In genomic region chr13:97782063-97782462, GRCm38 (mm10) we compare ENCODE assay signal across 30 mouse cellular contexts. TPM values are rescaled to one million over a fixed set of nuclear protein-coding genes. Genes with fewer than 3 reads are reported as not detected.
DNase-seq lines count a peak whose midpoint lies in the region; ATAC-seq and TF ChIP-seq lines count a peak whose summit lies in the region.
"Had no signal": no experiment of that assay in that cellular context is flagged by ENCODE, and none has a peak within 500 bp of the region (broad histone marks: within the 10 kb centered on the region; RNA-seq: fewer than 3 reads in every experiment).

No protein-coding gene starts in this region.

- no peaks in the 10 kb centered on the region for H3K27me3 ChIP-seq in embryonic facial prominence, embryonic 13.5 days
- no peaks in the 10 kb centered on the region for H3K27me3 ChIP-seq in embryonic facial prominence, embryonic 10.5 days (replicated peaks; ENCODE audit: low read depth, poor library complexity, severe bottlenecking)
- no peaks in the 10 kb centered on the region for H3K27me3 ChIP-seq in liver, postnatal 0 days (ENCODE audit: insufficient read depth, low read length)
- no peaks in the 10 kb centered on the region for H3K27me3 ChIP-seq in liver, embryonic 15.5 days
- no peaks in the 10 kb centered on the region for H3K27me3 ChIP-seq in forebrain, embryonic 10.5 days (ENCODE audit: poor library complexity, severe bottlenecking)
- H3K27me3 ChIP-seq: CH12.LX; forebrain, embryonic 15.5 days; heart, embryonic 12.5 days; hindbrain, embryonic 12.5 days; intestine, embryonic 15.5 days; midbrain, embryonic 15.5 days; stomach, embryonic 15.5 days had no signal

- no peak for TF ChIP-seq CTCF in liver, postnatal 0 days (IDR thresholded peaks at IDR 0.05; ENCODE audit: low read depth)

- H3K9ac ChIP-seq in embryonic facial prominence, embryonic 13.5 days = no peak overlapping the region
- no peak overlapping the region for H3K9ac ChIP-seq in liver, postnatal 0 days (replicated peaks)
- H3K9ac ChIP-seq in liver, embryonic 15.5 days = no peak overlapping the region
- H3K9ac ChIP-seq: forebrain, embryonic 15.5 days; heart, embryonic 12.5 days; hindbrain, embryonic 12.5 days; intestine, embryonic 15.5 days; midbrain, embryonic 15.5 days; stomach, embryonic 15.5 days had no signal

- no peaks in the 10 kb centered on the region for H3K9me3 ChIP-seq in embryonic facial prominence, embryonic 13.5 days
- H3K9me3 ChIP-seq in embryonic facial prominence, embryonic 10.5 days = no peaks in the 10 kb centered on the region
- H3K9me3 ChIP-seq in liver, postnatal 0 days (ENCODE audit: low read length) = no peaks in the 10 kb centered on the region
- H3K9me3 ChIP-seq in liver, embryonic 15.5 days (replicated peaks) = no peaks in the 10 kb centered on the region
- no peaks in the 10 kb centered on the region for H3K9me3 ChIP-seq in forebrain, embryonic 10.5 days
- H3K9me3 ChIP-seq: forebrain, embryonic 15.5 days; heart, embryonic 12.5 days; hindbrain, embryonic 12.5 days; intestine, embryonic 15.5 days; midbrain, embryonic 10.5 days; midbrain, embryonic 15.5 days; stomach, embryonic 15.5 days had no signal

- H3K27ac ChIP-seq in embryonic facial prominence, embryonic 13.5 days = 0 out of 2 replicates have a peak overlapping the region, but pooled peaks have one; percentile 12
- no peak overlapping the region for H3K27ac ChIP-seq in embryonic facial prominence, embryonic 10.5 days (replicated peaks)
- H3K27ac ChIP-seq in liver, postnatal 0 days (ENCODE audit: low read depth) = no peak overlapping the region
- peak overlapping the region; percentile 54 for H3K27ac ChIP-seq in liver, embryonic 15.5 days (replicated peaks)
- H3K27ac ChIP-seq in forebrain, embryonic 10.5 days = no peak overlapping the region
- H3K27ac ChIP-seq: forebrain, embryonic 15.5 days; hindbrain, embryonic 12.5 days; hindbrain, postnatal 0 days; intestine, embryonic 15.5 days; midbrain, embryonic 10.5 days; midbrain, embryonic 15.5 days; stomach, embryonic 15.5 days had no signal

- H3K4me3 ChIP-seq in embryonic facial prominence, embryonic 13.5 days = no peak overlapping the region
- no peak overlapping the region for H3K4me3 ChIP-seq in embryonic facial prominence, embryonic 10.5 days
- H3K4me3 ChIP-seq in liver, postnatal 0 days (ENCODE audit: low read depth, low read length) = no peak overlapping the region
- no peak overlapping the region for H3K4me3 ChIP-seq in liver, embryonic 15.5 days (replicated peaks)
- H3K4me3 ChIP-seq in forebrain, embryonic 10.5 days = no peak overlapping the region
- H3K4me3 ChIP-seq: forebrain, embryonic 15.5 days; heart, embryonic 12.5 days; hindbrain, embryonic 12.5 days; intestine, embryonic 15.5 days; midbrain, embryonic 10.5 days; midbrain, embryonic 15.5 days; stomach, embryonic 15.5 days had no signal

- DNase-seq in embryonic facial prominence, embryonic 10.5 days (ENCODE audit: low spot score) = no peak
- peak; percentile 38 for DNase-seq in liver
- DNase-seq in liver, postnatal 0 days = no peak
- peak; percentile 17 for DNase-seq in testis, postnatal 10 days (ENCODE audit: low spot score)
- no peak for DNase-seq in testis, postnatal 14 days (ENCODE audit: low spot score)
- DNase-seq in forebrain, embryonic 10.5 days (ENCODE audit: extremely low spot score, low spot score) = no peak
- DNase-seq: adrenal gland, adult 2 months; adrenal gland, postnatal 36 days; cerebellum, adult 2 months; cerebellum, postnatal 14 days; gastrocnemius, postnatal 10 days; heart, postnatal 14 days; kidney, adult 2 months; kidney, postnatal 4 days; lung, adult 2 months; right cerebral cortex, postnatal 25 days; thymus, adult 18-20 months; thymus, postnatal 25 days had no signal

- ATAC-seq in embryonic facial prominence, embryonic 13.5 days (ENCODE audit: insufficient number of reproducible peaks, insufficient read depth, low FRiP score, low TSS enrichment, low read depth) = no peak
- ATAC-seq in liver, postnatal 0 days = no peak
- no peak for ATAC-seq in liver, embryonic 15.5 days (ENCODE audit: insufficient read depth)
- ATAC-seq: activated CD4-positive, CD25-positive, alpha-beta regulatory T cell, adult 4 months; forebrain, embryonic 15.5 days; hindbrain, postnatal 0 days; intestine, embryonic 15.5 days; midbrain, embryonic 15.5 days had no signal

- no peak overlapping the region for H3K4me2 ChIP-seq in embryonic facial prominence, embryonic 13.5 days
- H3K4me2 ChIP-seq in liver, postnatal 0 days (ENCODE audit: low read depth, low read length) = no peak overlapping the region
- no peak overlapping the region for H3K4me2 ChIP-seq in liver, embryonic 15.5 days
- H3K4me2 ChIP-seq: forebrain, embryonic 15.5 days; heart, embryonic 12.5 days; hindbrain, embryonic 12.5 days; intestine, embryonic 15.5 days; midbrain, embryonic 15.5 days; stomach, embryonic 15.5 days had no signal

- WGBS in embryonic facial prominence, embryonic 13.5 days = 29% methylated on average over 7 of the region's 7 CpGs
- 39% methylated on average over 7 of the region's 7 CpGs for WGBS in embryonic facial prominence, embryonic 10.5 days
- WGBS in liver, postnatal 0 days (ENCODE audit: insufficient replicate concordance) = 50% methylated on average over 7 of the region's 7 CpGs
- WGBS in liver, embryonic 15.5 days (ENCODE audit: insufficient replicate concordance) = 41% methylated on average over 7 of the region's 7 CpGs
- WGBS in forebrain, embryonic 10.5 days = 44% methylated on average over 7 of the region's 7 CpGs

- no peak for TF ChIP-seq EP300 in liver, postnatal 0 days (IDR thresholded peaks at IDR 0.05; ENCODE audit: low read depth)

- no peaks in the 10 kb centered on the region for H3K36me3 ChIP-seq in embryonic facial prominence, embryonic 13.5 days
- no peaks in the 10 kb centered on the region for H3K36me3 ChIP-seq in embryonic facial prominence, embryonic 10.5 days (replicated peaks)
- no peaks in the 10 kb centered on the region for H3K36me3 ChIP-seq in liver, postnatal 0 days (replicated peaks; ENCODE audit: insufficient read depth, low read length)
- H3K36me3 ChIP-seq in liver, embryonic 15.5 days (replicated peaks) = no peaks in the 10 kb centered on the region
- H3K36me3 ChIP-seq in forebrain, embryonic 10.5 days (replicated peaks) = no peaks in the 10 kb centered on the region
- H3K36me3 ChIP-seq: forebrain, embryonic 15.5 days; heart, embryonic 12.5 days; hindbrain, embryonic 12.5 days; intestine, embryonic 15.5 days; midbrain, embryonic 10.5 days; midbrain, embryonic 15.5 days; stomach, embryonic 15.5 days had no signal

- peaks cover 40% of the 10 kb centered on the region for H3K4me1 ChIP-seq in embryonic facial prominence, embryonic 13.5 days
- H3K4me1 ChIP-seq in embryonic facial prominence, embryonic 10.5 days = peaks cover 30% of the 10 kb centered on the region
- H3K4me1 ChIP-seq in liver, postnatal 0 days (ENCODE audit: insufficient read depth) = peaks cover 25% of the 10 kb centered on the region
- H3K4me1 ChIP-seq in liver, embryonic 15.5 days (replicated peaks) = peaks cover 51% of the 10 kb centered on the region
- peaks cover 37% of the 10 kb centered on the region for H3K4me1 ChIP-seq in forebrain, embryonic 10.5 days
- H3K4me1 ChIP-seq: forebrain, embryonic 15.5 days; midbrain, embryonic 15.5 days had no signal

RNA-seq across cellular contexts. Expression of gene Gm10260, which starts 21.6 kb away (rescaled TPM):
- polyA plus RNA-seq in embryonic facial prominence, embryonic 13.5 days (2015; fragmentation: Nextera tagmentation; extraction: Ambion mirVana) = 1.4 and 21.8 TPM in 2 replicates
- 5.0 and 5.4 TPM in 2 replicates for polyA plus RNA-seq in embryonic facial prominence, embryonic 10.5 days (2016; fragmentation: Nextera tagmentation; extraction: Ambion mirVana)
- polyA plus RNA-seq in liver, postnatal 0 days (2015; fragmentation: Nextera tagmentation; extraction: Ambion mirVana) = 5.5 and 5.6 TPM in 2 replicates
- polyA plus RNA-seq in liver, embryonic 15.5 days (2015; fragmentation: Nextera tagmentation; extraction: Ambion mirVana) = 2.4 and 5.0 TPM in 2 replicates
- 5.5 and 6.2 TPM in 2 replicates for polyA plus RNA-seq in forebrain, embryonic 10.5 days (2016; fragmentation: Nextera tagmentation; extraction: Ambion mirVana)

Comparison
In these comparisons a context has a peak if more than half of its experiments do, and no peak if none do; other contexts are left out.
1. H3K27ac ChIP-seq: peak in embryonic facial prominence, embryonic 13.5 days (single experiment) and liver, embryonic 15.5 days (single experiment); none in embryonic facial prominence, embryonic 10.5 days (single experiment), liver, postnatal 0 days (single experiment) and forebrain, embryonic 10.5 days (single experiment).
2. DNase-seq: peak in liver (single experiment) and testis, postnatal 10 days (single experiment); none in embryonic facial prominence, embryonic 10.5 days (single experiment), liver, postnatal 0 days (single experiment), testis, postnatal 14 days (single experiment) and forebrain, embryonic 10.5 days (single experiment).